Mouse (Mus musculus) gastrocnemius, adult 2 months (tissue): ENCODE data around the gene Caml. TPM values are rescaled to one million over a fixed set of nuclear protein-coding genes. Genes with fewer than 3 reads are reported as not detected.
"Not testable (repeated sequence)": the region's sequence is repeated elsewhere in the genome, so short reads cannot be mapped to it uniquely, and the experiment has no call there.

Source experiments
- DNase-seq: peaks from one replicate; pipeline ENCODE4 v3.0.0; 2022
- H3K27ac ChIP-seq: fragments of 200-600 bp; 2 replicates; pipeline ENCODE4 v1.8.1; 2022; ENCODE audit warnings: mild to moderate bottlenecking
- H3K4me3 ChIP-seq: fragments of 200-600 bp; 2 replicates; pipeline ENCODE4 v1.8.1; 2022; ENCODE audit warnings: mild to moderate bottlenecking, moderate library complexity
- CTCF ChIP-seq: fragments of 200-600 bp; IDR thresholded peaks from 2 replicates; pipeline ENCODE4 v1.8.1; 2022; ENCODE audit warnings: antibody characterized with exemption, mild to moderate bottlenecking, moderate library complexity
- intact Hi-C: fragments of 180-260 bp; cut with DNase I; formaldehyde crosslinking; loops from one replicate; pipeline ENCODE4 v1.15.1; 2025
- long read RNA-seq, 2 experiments: library from polyadenylated mRNA; stranded (forward); transcript quantifications; one replicate each; pipeline ENCODE4 v2.0.0; 2021
- total RNA-seq, 2 experiments: library from RNA; stranded (reverse); gene quantifications; 2 replicates each; pipeline ENCODE4 v1.2.3; 2021

The Caml gene
- 1 to 10 TPM; 9.7 to 9.9 TPM for total RNA-seq
- long read RNA-seq, experiment 1, partial matches to known transcripts, result 0 of 4 reads
- long read RNA-seq, experiment 1, other reads (novel, unspliced or antisense), result 0 of 4 reads
- long read RNA-seq, experiment 2, transcript Caml-201 (4 exons, 1,382 nt), result major isoform, 10 of 11 reads
- long read RNA-seq, experiment 2, partial matches to known transcripts, result 0 of 11 reads
- long read RNA-seq, experiment 2, other reads (novel, unspliced or antisense), result 0 of 11 reads

DNA sequence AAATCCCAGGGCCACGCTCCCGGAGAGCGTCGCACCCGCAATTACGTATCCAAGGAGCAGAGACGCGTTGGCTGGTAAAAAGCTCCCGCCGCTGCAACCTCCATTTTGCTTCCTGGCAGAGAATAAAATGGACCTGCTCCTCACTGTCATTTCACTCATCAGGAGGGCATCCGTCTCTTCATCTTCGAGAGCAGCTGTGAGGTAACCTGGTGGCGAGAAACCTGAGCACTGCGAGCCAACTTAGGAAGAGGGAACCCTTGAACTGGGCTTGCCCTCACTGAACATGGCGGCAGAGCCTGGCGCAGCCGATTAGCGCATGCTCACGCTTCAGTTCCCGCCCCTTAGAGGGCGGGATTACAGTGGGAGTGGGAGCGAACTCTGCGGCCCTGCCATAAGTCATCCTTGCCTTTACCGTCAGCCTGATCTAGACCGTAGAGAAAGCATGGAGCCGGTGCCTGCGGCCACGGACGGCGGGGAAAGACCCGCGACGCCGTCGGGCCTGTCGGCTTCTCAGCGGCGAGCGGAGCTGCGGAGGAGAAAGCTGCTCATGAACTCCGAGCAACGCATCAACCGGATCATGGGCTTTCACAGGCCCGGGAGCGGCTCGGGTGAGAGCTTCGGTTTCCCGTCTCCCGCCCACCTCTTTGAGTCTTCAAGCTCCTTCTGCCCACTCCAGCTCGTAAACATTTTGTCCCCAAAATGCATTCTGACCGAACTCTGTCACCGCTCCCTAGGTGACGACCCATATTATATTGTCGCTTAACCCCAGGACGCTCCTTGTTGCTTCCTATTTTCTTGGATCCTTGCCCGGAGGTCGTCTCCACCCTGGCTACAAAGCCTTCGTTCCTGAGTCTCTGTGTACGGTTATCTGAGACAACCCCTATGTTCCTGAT is at the start of gene Caml:
Caml (plus strand) TSS at position 357 of the 893 bp plus-strand sequence.
- Histone ChIP-seq H3K4me3 (peak within 1 kb of the TSS; percentile 99), H3K27ac (peak within 1 kb of the TSS; percentile 98)
- intact Hi-C loops, result loop anchor here (2.0 kb wide), 1 partner anchor 18 kb away; no protein-coding TSS in a partner anchor
- peak; percentile 92 for DNase-seq
- no peak for TF ChIP-seq CTCF

DNA sequence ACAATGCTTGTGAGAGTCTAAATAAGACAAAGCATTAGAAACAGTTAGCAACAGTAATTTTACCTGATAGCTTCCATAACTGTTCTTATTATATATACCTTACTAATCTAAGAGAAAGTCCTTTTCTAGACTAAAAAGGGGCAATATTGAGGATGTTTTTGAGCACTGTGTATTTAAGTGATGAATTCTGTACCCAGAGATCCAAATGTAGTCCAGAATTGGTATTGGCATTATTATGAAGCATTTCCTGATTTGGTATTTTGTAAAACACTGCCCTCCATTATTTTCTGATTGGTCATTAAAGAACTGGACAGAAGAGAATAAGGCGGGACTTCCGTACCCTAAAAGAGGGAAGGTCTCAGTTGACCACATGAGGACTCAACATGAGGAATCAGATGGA is 49.4 kb upstream of the Caml start, which contains the start of gene Tmed9:
Tmed9 (plus strand) TSS at position 301 of the 400 bp plus-strand sequence.
- TF ChIP-seq CTCF, result no peak
- Histone ChIP-seq H3K4me3 (no peak within 1 kb of the TSS), H3K27ac (no peak within 1 kb of the TSS)
- DNase-seq, result no peak
- intact Hi-C loops, result loop anchor here (5.0 kb wide), 1 partner anchor 36 kb away; the partner anchor contains the start of gene Ddx41

GRCm38 (mm10) chr13:55574321-55574720 is 48.5 kb upstream of the Caml start:
- TF ChIP-seq CTCF, result no peak
- no peak overlapping the region for H3K4me3 ChIP-seq
- no peak for DNase-seq
- no peak overlapping the region for H3K27ac ChIP-seq
- intact Hi-C loops, result loop anchor here (5.0 kb wide), 1 partner anchor 37 kb away; the partner anchor contains the start of gene Ddx41

GRCm38 (mm10) chr13:55575932-55576331 is 46.9 kb upstream of the Caml start:
- intact Hi-C loops, result no loop called here
- DNase-seq, result no peak
- no peak overlapping the region for H3K4me3 ChIP-seq
- no peak overlapping the region for H3K27ac ChIP-seq
- no peak for TF ChIP-seq CTCF

DNA sequence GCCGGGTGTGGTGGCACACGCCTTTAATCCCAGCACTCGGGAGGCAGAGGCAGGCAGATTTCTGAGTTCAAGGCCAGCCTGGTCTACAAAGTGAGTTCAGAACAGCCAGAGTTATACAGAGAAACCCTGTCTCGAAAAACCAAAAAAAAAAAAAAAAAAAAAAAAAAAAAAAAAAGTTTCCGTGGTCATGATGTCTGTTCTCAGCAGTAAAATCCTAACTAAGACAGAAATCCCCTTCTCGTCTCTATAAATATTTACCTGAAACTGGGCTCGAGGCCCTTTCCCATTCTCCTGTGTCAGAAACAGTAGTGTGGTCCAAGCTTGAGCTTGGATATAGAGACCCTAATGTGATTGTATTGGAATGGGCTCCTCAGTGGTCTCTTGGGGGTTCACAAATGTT is 45.9 kb upstream of the Caml start:
- DNase-seq, intact Hi-C loops, H3K4me3 ChIP-seq, H3K27ac ChIP-seq: not testable (repeated sequence)

DNA sequence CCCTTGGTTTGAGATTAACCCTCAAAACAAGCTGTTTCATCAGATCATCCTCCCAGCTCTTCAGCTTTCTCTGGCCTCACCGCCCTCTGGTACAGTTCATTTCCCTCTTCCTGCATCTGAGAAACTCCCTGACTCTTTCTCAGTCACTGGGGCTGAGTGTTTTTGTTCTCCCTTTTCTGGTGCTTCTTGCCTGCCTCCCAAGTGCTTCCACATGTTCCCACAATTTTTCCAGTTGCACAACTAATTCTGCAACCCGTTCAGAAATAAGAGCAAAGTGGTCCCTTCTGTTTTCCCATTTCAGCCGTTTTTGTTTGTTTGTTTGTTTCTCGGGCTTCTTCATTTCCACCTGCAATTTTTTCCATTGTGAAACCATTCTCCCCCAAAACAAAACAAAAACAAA is 44.7 kb upstream of the Caml start:
- Histone ChIP-seq H3K4me3 (no peak overlapping the region), H3K27ac (no peak overlapping the region)
- intact Hi-C loops, result no loop called here
- TF ChIP-seq CTCF, result no peak
- DNase-seq, result no peak

DNA sequence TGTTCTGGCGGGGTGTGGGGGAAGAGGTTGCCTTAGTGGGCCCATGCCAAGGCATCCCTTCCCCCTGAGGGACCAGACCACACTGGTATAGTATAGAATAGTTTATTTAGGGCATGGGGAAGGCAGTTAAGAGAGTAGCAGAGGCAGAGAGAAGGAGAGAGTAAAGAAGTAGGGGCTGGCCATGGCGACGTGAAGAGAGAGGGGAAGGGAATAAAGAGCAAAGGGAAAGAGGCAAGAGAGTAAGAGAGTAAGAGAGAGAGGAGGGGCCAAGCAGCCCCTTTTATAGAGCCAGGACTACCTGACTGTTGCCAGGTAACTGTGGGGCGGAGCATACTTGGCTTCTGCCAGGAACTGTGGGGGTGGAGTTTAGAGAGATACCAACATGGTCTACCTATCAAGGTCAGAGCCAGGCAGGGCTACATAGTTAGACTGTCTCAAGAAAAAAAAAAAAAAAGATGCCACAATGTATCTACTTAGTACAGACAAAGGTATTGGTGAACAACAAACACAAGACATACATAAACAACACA is 30.8 kb upstream of the Caml start:
- TF ChIP-seq CTCF, result no peak
- Histone ChIP-seq H3K27ac (no peak overlapping the region), H3K4me3 (no peak overlapping the region)
- intact Hi-C loops, result loop anchor here (2.0 kb wide), 1 partner anchor 21 kb away; the partner anchor contains the start of gene Fam193b
- no peak for DNase-seq

GRCm38 (mm10) chr13:55592512-55593253 is 30.1 kb upstream of the Caml start:
- intact Hi-C loops, result loop anchor here (2.0 kb wide), 1 partner anchor 22 kb away; the partner anchor contains the start of gene Fam193b
- H3K27ac ChIP-seq, result peak overlapping the region; percentile 90
- TF ChIP-seq CTCF, result peak; percentile 11; the same call in 1 of the 2 replicates
- peak; percentile 98 for DNase-seq
- H3K4me3 ChIP-seq, result peak overlapping the region; percentile 99

- peak overlapping the region; percentile 90 for H3K27ac ChIP-seq
- intact Hi-C loops, result loop anchor here (2.0 kb wide), 1 partner anchor 22 kb away; the partner anchor contains the start of gene Fam193b
- no peak for DNase-seq
- TF ChIP-seq CTCF, result no peak
- H3K4me3 ChIP-seq, result peak overlapping the region; percentile 99
Observed at GRCm38 (mm10) chr13:55593254-55593747, 29.5 kb upstream of the Caml start.

DNA sequence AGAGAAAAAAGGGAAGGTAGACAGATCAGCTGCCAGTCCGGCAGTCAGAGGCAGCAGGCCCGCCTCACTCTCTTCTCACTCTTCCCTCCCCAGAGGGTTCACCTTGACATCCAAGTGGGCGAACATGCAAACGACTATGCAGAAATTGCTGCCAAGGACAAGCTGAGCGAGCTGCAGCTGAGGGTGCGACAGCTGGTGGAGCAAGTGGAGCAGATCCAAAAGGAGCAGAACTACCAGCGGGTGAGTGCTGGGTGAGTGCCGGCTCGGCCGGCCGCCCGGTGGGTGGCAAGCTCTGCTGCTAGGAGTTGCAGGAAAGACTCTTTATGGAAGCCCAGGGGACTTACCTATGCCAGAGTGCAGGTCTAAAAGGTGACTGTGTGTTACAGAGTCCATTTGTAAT is 27.4 kb upstream of the Caml start:
- peak overlapping the region; percentile 62 for H3K27ac ChIP-seq
- peak; percentile 85 for DNase-seq
- intact Hi-C loops, result no loop called here
- TF ChIP-seq CTCF, result no peak
- peak overlapping the region; percentile 99 for H3K4me3 ChIP-seq

DNA sequence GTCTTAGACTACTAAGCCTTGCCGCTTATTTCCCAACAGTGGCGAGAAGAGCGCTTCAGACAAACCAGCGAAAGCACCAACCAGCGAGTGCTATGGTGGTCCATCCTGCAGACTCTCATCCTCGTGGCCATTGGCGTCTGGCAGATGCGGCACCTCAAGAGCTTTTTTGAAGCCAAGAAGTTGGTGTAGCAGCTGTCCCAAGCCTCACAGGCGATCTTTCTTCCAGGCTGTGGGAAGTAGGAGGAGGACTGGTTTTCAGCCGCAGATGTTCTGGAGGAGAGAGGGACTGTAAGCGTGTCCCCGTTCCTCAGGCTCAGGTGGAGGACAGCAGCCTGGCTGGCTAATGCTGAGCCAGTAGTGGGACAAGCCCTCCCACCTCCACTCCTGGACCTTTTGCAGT is 26.0 kb upstream of the Caml start:
- intact Hi-C loops, result no loop called here
- no peak for DNase-seq
- Histone ChIP-seq H3K27ac (no peak overlapping the region), H3K4me3 (no peak overlapping the region)
- no peak for TF ChIP-seq CTCF
